Mouse (Mus musculus): ENCODE measurements around the gene Olfm1. TPM values are rescaled to one million over a fixed set of nuclear protein-coding genes. Genes with fewer than 3 reads are reported as not detected.

Olfm1 gene
- polyA plus RNA-seq, 1 experiment from 2014 or later, result 8.8 TPM

GRCm38 (mm10) chr2:28246110-28246653 lies 53.4 kb downstream of the Olfm1 start:
- Histone ChIP-seq H3K4me1 (peaks cover 12% of the 10 kb centered on the region; the same call in 1 of the 2 replicates), H3K36me3 (no peaks in the 10 kb centered on the region), H3K27ac (no peak overlapping the region; the same call in 1 of the 2 replicates), H3K9me3 (no peaks in the 10 kb centered on the region), H3K27me3 (ENCODE audit: insufficient read depth, poor library complexity, severe bottlenecking) (peaks cover 21% of the 10 kb centered on the region; the same call in 1 of the 2 replicates), H3K4me3 (no peak overlapping the region)
- no peak for DNase-seq (ENCODE audit: low spot score)
- WGBS, result 66% methylated on average over 5 of the region's 5 CpGs

GRCm38 (mm10) chr2:28247098-28247497 lies 54.3 kb downstream of the Olfm1 start:
- H3K9me3 ChIP-seq, result no peaks in the 10 kb centered on the region
- H3K4me1 ChIP-seq, result peaks cover 16% of the 10 kb centered on the region; the same call in 1 of the 2 replicates
- H3K27ac ChIP-seq, result no peak overlapping the region
- 83% methylated on average over 11 of the region's 11 CpGs for WGBS
- H3K4me3 ChIP-seq, result no peak overlapping the region
- no peak for DNase-seq (ENCODE audit: low spot score)
- no peaks in the 10 kb centered on the region for H3K36me3 ChIP-seq
- peaks cover 28% of the 10 kb centered on the region; the same call in 1 of the 2 replicates for H3K27me3 ChIP-seq (ENCODE audit: insufficient read depth, poor library complexity, severe bottlenecking)

- 0 out of 2 replicates have a peak, but pooled peaks cover 6% of the 10 kb centered on the region for H3K4me1 ChIP-seq
- H3K4me3 ChIP-seq, result no peak overlapping the region
- no peak for DNase-seq (ENCODE audit: low spot score)
- no peaks in the 10 kb centered on the region for H3K36me3 ChIP-seq
- H3K9me3 ChIP-seq, result no peaks in the 10 kb centered on the region
- H3K27ac ChIP-seq, result no peak overlapping the region
- WGBS, result 75% methylated on average over 4 of the region's 4 CpGs
- H3K27me3 ChIP-seq (ENCODE audit: insufficient read depth, poor library complexity, severe bottlenecking), result peaks cover 31% of the 10 kb centered on the region
Measured at GRCm38 (mm10) chr2:28252554-28252953, 59.8 kb downstream of the Olfm1 start.

- H3K27ac ChIP-seq, result no peak overlapping the region
- H3K9me3 ChIP-seq, result no peaks in the 10 kb centered on the region
- 0 out of 2 replicates have a peak, but pooled peaks cover 5% of the 10 kb centered on the region for H3K4me1 ChIP-seq
- WGBS, result 85% methylated on average over 7 of the region's 7 CpGs
- H3K27me3 ChIP-seq (ENCODE audit: insufficient read depth, poor library complexity, severe bottlenecking), result peaks cover 36% of the 10 kb centered on the region
- H3K36me3 ChIP-seq, result no peaks in the 10 kb centered on the region
- H3K4me3 ChIP-seq, result no peak overlapping the region
- no peak for DNase-seq (ENCODE audit: low spot score)
Measured at GRCm38 (mm10) chr2:28256029-28256428, 63.2 kb downstream of the Olfm1 start.

- 79% methylated on average over 3 of the region's 3 CpGs for WGBS
- Histone ChIP-seq H3K36me3 (no peaks in the 10 kb centered on the region), H3K4me3 (no peak overlapping the region), H3K27me3 (ENCODE audit: insufficient read depth, poor library complexity, severe bottlenecking) (peaks cover 18% of the 10 kb centered on the region), H3K4me1 (no peaks in the 10 kb centered on the region), H3K27ac (no peak overlapping the region), H3K9me3 (no peaks in the 10 kb centered on the region)
- DNase-seq (ENCODE audit: low spot score), result no peak
Measured at GRCm38 (mm10) chr2:28261438-28261837, 68.6 kb downstream of the Olfm1 start.

GRCm38 (mm10) chr2:28267776-28268275 lies 75.0 kb downstream of the Olfm1 start:
- Histone ChIP-seq H3K36me3 (no peaks in the 10 kb centered on the region), H3K9me3 (no peaks in the 10 kb centered on the region), H3K4me3 (no peak overlapping the region), H3K27ac (no peak overlapping the region), H3K27me3 (ENCODE audit: insufficient read depth, poor library complexity, severe bottlenecking) (no peaks in the 10 kb centered on the region), H3K4me1 (peaks cover 10% of the 10 kb centered on the region)
- DNase-seq (ENCODE audit: low spot score), result no peak
- 80% methylated on average over 3 of the region's 3 CpGs for WGBS

- H3K9me3 ChIP-seq, result no peaks in the 10 kb centered on the region
- H3K27me3 ChIP-seq (ENCODE audit: insufficient read depth, poor library complexity, severe bottlenecking), result peaks cover 11% of the 10 kb centered on the region
- peaks cover 14% of the 10 kb centered on the region for H3K4me1 ChIP-seq
- no peaks in the 10 kb centered on the region for H3K36me3 ChIP-seq
- no peak overlapping the region for H3K4me3 ChIP-seq
- 23% methylated on average over 4 of the region's 4 CpGs for WGBS
- 0 out of 2 replicates have a peak overlapping the region, but pooled peaks have one; percentile 32 for H3K27ac ChIP-seq
- no peak for DNase-seq (ENCODE audit: low spot score)
Measured at GRCm38 (mm10) chr2:28270561-28270960, 77.8 kb downstream of the Olfm1 start.

GRCm38 (mm10) chr2:28272218-28272965 lies 79.6 kb downstream of the Olfm1 start:
- H3K4me1 ChIP-seq, result peaks cover 19% of the 10 kb centered on the region
- H3K4me3 ChIP-seq, result no peak overlapping the region
- 77% methylated on average over 11 of the region's 11 CpGs for WGBS
- H3K27ac ChIP-seq, result no peak overlapping the region
- H3K9me3 ChIP-seq, result no peaks in the 10 kb centered on the region
- no peaks in the 10 kb centered on the region for H3K36me3 ChIP-seq
- no peak for DNase-seq (ENCODE audit: low spot score)
- peaks cover 14% of the 10 kb centered on the region for H3K27me3 ChIP-seq (ENCODE audit: insufficient read depth, poor library complexity, severe bottlenecking)

- H3K4me1 ChIP-seq, result peaks cover 35% of the 10 kb centered on the region
- 79% methylated on average over 5 of the region's 5 CpGs for WGBS
- H3K27ac ChIP-seq, result no peak overlapping the region
- no peak overlapping the region for H3K4me3 ChIP-seq
- H3K27me3 ChIP-seq (ENCODE audit: insufficient read depth, poor library complexity, severe bottlenecking), result peaks cover 14% of the 10 kb centered on the region
- no peaks in the 10 kb centered on the region for H3K9me3 ChIP-seq
- no peak for DNase-seq (ENCODE audit: low spot score)
- H3K36me3 ChIP-seq, result no peaks in the 10 kb centered on the region
Measured at GRCm38 (mm10) chr2:28274006-28274405, 81.2 kb downstream of the Olfm1 start.

GRCm38 (mm10) chr2:28275345-28275744 lies 82.6 kb downstream of the Olfm1 start:
- Histone ChIP-seq H3K27ac (no peak overlapping the region), H3K27me3 (ENCODE audit: insufficient read depth, poor library complexity, severe bottlenecking) (peaks cover 14% of the 10 kb centered on the region), H3K36me3 (no peaks in the 10 kb centered on the region), H3K4me1 (peaks cover 41% of the 10 kb centered on the region), H3K4me3 (no peak overlapping the region), H3K9me3 (no peaks in the 10 kb centered on the region)
- DNase-seq (ENCODE audit: low spot score), result no peak
- WGBS, result 64% methylated on average over 3 of the region's 3 CpGs

GRCm38 (mm10) chr2:28278150-28278549 lies 85.4 kb downstream of the Olfm1 start:
- DNase-seq (ENCODE audit: low spot score), result peak; percentile 86
- Histone ChIP-seq H3K36me3 (no peaks in the 10 kb centered on the region), H3K9me3 (no peaks in the 10 kb centered on the region), H3K27ac (peak overlapping the region; percentile 42; the same call in 1 of the 2 replicates), H3K27me3 (ENCODE audit: insufficient read depth, poor library complexity, severe bottlenecking) (peaks cover 14% of the 10 kb centered on the region), H3K4me3 (no peak overlapping the region), H3K4me1 (peaks cover 31% of the 10 kb centered on the region)
- 7% methylated on average over 7 of the region's 7 CpGs for WGBS

- 64% methylated on average over 10 of the region's 10 CpGs for WGBS
- DNase-seq (ENCODE audit: low spot score), result no peak
- Histone ChIP-seq H3K36me3 (no peaks in the 10 kb centered on the region), H3K27me3 (ENCODE audit: insufficient read depth, poor library complexity, severe bottlenecking) (peaks cover 14% of the 10 kb centered on the region), H3K27ac (peak overlapping the region; percentile 42), H3K4me1 (peaks cover 30% of the 10 kb centered on the region), H3K4me3 (no peak overlapping the region), H3K9me3 (no peaks in the 10 kb centered on the region)
Measured at GRCm38 (mm10) chr2:28278853-28279252, 86.1 kb downstream of the Olfm1 start.
